Mouse (Mus musculus) heart, postnatal 14 days (tissue): Measurements from ENCODE around the gene Zbtb32. TPM values are rescaled to one million over a fixed set of nuclear protein-coding genes. Genes with fewer than 3 reads are reported as not detected.

Experiments
- DNase-seq, 2 experiments: peaks; one replicate each; pipeline ENCODE4 v3.0.0; 2021 to 2022
- intact Hi-C: fragments of 180-260 bp; cut with DNase I; formaldehyde crosslinking; loops from one replicate; pipeline ENCODE4 v1.15.1; 2025
- total RNA-seq, 2 experiments: library from RNA; stranded (reverse); gene quantifications; 2 replicates each; pipeline ENCODE4 v1.2.3; 2021

The Zbtb32 gene
- total RNA-seq, 2 experiments from 2014 or later = not detected

DNA sequence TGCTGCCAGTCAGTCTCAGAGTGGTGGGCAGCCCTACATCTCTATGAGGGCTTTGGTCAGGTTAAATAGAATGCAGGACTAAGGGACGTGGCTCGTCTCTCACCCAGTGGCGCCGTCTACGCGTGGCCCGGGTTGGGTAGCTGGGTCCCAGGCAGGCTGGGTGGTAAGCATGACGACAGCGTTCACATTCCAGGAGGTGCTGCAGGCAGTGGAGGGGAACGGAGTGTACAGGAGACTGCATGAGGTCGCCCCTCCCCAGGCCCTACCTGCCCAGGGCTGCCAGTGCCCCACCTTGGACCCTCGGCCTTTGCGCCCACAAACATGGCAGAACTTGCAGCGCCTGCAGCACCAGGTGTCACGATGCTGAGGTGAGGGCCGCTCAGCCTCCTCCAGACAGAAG, 17.2 kb downstream of the Zbtb32 start:
- DNase-seq = no peak
- intact Hi-C loops = no loop called here

DNA sequence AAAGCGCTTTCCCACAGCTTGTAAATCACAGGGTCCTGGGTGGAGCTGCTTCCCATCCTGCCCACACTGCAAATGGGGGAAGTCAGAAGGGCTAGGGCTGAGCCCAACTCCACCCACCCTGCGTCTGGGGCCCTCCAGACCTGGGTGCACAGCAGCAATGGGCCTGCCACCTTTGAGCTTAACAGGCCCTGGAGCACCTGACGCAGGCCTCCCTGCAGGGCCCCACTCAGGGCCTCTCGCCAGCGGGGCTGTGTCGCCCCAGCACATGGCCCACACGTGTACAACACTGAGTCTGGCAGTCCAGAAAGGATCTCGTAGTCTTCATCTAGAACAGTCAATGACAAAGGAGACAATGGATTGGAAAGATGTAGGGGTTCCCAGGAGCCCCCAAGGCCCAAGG, 18.8 kb downstream of the Zbtb32 start:
- DNase-seq = no peak
- intact Hi-C loops = no loop called here

DNA sequence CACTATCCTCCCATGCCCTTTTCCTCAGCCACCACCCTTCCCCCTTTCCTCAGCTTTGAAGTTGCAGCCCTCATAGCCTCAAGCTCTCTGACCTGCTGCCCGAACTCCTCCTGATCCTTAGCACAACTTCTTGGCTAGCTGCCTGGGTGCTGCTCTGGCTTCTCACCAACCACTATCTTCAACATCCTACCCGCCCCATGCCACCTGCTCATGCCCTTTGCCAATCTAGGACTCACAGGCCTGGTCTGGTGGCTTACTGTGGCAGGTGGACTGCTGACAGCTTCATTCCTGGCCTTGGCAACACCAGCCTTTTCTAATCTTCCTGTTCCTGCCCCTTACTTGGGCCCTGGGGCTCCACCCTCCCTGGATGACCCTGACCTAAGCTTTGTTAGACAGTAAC, 25.7 kb downstream of the Zbtb32 start:
- intact Hi-C loops = no loop called here
- peak; percentile 49 to 70 for DNase-seq

GRCm38 (mm10) chr7:30572389-30572788, 26.3 kb downstream of the Zbtb32 start:
- no peak for DNase-seq
- intact Hi-C loops = no loop called here

DNA sequence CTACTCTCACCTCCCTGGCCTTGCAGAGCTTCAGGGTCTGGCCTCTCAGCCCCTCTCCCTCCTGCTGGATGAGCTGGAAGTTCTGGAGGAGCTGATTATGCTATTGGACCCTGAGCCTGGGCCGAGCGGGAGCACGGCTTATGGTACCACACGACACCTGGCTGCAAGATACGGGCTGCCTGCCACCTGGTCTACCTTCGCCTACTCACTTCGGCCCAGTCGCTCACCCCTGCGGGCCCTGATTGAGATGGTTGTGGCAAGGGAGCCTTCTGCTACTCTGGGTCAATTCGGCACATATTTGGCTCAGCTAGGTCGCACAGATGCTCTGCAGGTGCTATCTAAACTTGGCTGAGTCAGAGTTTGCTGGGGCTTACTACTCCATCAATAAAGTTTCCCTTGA, 31.2 kb downstream of the Zbtb32 start:
- intact Hi-C loops = no loop called here
- no peak for DNase-seq

- intact Hi-C loops = no loop called here
- no peak for DNase-seq
These were observed 32.7 kb downstream of the Zbtb32 start for GRCm38 (mm10) chr7:30566033-30566432.

DNA sequence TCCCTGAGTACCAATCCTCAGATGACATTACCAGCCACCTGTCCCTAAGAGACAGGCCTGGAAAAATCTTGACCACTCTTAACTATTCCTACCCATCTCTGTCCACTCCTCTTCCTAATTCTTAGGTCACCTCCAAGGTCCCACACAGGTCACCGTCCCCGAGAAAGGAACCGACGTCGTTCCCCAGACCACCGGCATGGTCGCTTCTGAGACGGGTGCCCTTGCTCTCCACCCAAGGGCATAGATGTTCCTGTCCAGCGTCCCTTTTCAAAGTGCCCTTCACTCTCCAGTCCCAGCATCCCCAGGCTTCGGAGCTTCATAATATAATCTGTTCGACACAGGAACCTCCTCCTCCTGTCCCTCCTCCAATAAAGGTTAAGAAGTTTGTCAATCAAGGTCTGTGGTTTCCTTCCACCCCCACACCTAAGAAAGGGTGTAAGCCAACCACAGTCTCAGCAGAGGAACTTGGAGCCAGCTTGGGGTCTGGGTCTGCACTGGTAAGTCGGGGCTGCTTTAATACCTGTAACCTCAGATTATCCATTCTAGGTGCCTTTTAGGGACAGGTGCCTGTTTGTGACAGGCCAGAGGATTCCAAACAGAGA, 33.6 kb downstream of the Zbtb32 start, which contains the start of gene Igflr1:
Igflr1 (plus strand) TSS at position 458 of the 602 bp plus-strand sequence.
- DNase-seq = no peak
- intact Hi-C loops = loop anchor here (1.0 to 2.0 kb wide), 2 partner anchors 18 to 23 kb away; partner anchors contain the start of gene Kmt2b

DNA sequence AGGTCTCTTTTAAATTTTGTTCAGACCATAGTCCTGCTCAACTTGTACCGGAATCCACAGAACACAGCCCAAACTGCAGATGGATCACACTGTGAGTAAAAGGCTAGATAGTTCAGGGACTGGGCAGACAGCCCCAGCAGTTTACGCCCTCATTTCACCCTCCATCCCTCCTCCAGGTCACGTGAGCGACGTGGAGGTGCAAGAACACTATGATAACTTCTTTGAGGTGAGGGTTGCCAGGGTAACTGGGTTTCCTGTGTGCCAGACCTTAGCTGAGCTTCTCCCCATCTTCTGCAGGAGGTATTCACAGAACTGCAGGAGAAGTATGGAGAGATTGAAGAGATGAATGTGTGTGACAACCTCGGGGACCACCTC, 34.8 kb downstream of the Zbtb32 start:
- intact Hi-C loops = loop anchor here (1.0 to 2.0 kb wide), 2 partner anchors 19 to 24 kb away; partner anchors contain the start of gene Kmt2b

DNA sequence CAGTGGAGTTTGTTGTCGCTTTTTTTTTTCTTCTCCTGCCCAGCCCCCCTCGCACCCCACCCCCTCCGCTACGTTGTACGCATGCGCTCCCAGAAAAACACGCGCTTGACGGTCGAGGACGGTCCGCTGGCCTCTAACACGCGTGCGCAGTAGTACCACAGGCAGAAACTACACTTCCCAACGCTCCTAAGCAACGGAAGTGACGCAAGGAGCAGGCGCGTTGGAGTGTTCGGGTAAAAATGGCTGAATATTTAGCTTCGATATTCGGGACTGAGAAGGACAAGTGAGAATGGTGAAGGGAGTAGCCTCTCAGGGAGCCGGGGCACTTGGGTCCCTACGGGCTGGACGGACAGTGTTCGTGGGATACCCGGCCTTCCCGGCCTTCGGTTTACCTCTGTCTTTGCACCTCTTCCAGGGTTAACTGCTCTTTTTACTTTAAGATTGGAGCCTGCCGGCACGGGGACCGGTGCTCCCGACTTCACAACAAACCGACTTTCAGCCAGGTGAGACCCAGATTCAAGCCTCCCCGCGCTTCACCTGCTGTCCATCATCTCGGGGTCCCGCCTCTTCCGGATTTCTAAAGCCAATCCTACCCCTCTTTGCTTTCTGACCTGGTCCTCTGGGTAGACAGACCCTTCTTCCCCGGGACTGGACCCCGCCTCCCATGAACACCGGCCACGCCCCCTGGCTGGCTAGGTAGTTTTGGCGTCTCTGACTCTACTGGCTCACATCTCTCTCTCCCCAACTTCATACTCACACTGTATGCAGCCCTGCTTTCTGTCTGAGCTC, 35.4 kb downstream of the Zbtb32 start, which contains the start of the genes U2af1l4, Gm49396 and Psenen:
U2af1l4 (plus strand) TSS at position 185 of the 789 bp plus-strand sequence.
Gm49396 (plus strand) TSS at position 228 of the 789 bp plus-strand sequence.
Psenen (minus strand) TSS at position 511 of the 789 bp plus-strand sequence.
- peak; percentile 96 for DNase-seq

More for the DNA sequence above, 34.8 kb downstream of the Zbtb32 start:
- DNase-seq = no peak

GRCm38 (mm10) chr7:30562526-30563116, 36.1 kb downstream of the Zbtb32 start:
- intact Hi-C loops = no loop called here
- DNase-seq = no peak

More for the DNA sequence above, 35.4 kb downstream of the Zbtb32 start, which contains the start of the genes U2af1l4, Gm49396 and Psenen:
- intact Hi-C loops = no loop called here

DNA sequence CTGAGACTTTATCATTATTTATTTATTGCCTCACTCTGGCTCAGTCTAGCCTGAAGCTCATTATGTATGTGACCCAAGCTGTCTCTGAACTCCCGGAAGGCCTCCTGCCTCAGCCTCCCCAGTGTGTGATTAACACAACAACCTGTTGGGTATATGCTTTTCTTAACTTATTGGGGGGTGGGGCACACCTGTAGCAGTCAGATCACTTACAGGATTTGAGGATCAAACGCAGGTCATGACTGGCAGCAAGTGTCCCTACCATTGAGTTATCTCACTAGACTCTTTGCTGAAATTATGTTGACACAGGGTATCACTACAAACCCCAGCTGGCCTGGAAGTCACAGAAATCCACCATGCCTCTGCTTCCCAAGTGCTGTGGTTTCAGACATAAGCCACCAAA, 38.4 kb downstream of the Zbtb32 start:
- intact Hi-C loops = no loop called here
- no peak for DNase-seq

DNA sequence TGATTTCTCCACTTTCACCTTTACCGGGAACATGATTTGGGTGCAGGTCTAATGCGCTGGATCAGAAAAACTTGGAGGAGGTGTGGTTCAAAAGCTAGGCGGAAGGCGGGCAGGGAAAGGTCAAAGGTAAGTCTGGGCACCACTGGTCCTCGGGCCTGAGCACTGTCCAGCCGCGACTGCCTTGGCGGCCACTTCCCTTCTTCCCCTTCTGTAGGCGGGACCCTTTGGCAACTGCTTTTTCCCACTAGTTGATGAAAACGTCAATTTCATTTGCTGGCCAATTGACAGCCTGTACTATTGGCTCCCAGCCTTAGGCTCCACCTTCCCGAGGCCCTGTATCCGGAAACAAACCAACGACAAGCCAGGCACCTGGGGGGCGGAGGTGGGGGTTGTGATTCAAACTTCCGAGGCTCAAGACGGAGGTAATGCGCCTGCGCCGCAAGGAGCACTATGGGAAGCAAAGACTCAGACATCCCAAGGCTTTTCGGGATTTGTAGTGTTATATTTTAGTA, 39.2 kb downstream of the Zbtb32 start, which contains the start of gene Lin37:
Lin37 (minus strand) TSS at position 396 of the 512 bp plus-strand sequence.
- DNase-seq = peak; percentile 94
- intact Hi-C loops = no loop called here

GRCm38 (mm10) chr7:30558656-30559442, 39.9 kb downstream of the Zbtb32 start:
- no peak for DNase-seq
- intact Hi-C loops = no loop called here

- intact Hi-C loops = no loop called here
- DNase-seq = no peak
These were observed 40.7 kb downstream of the Zbtb32 start for GRCm38 (mm10) chr7:30557901-30558514.

DNA sequence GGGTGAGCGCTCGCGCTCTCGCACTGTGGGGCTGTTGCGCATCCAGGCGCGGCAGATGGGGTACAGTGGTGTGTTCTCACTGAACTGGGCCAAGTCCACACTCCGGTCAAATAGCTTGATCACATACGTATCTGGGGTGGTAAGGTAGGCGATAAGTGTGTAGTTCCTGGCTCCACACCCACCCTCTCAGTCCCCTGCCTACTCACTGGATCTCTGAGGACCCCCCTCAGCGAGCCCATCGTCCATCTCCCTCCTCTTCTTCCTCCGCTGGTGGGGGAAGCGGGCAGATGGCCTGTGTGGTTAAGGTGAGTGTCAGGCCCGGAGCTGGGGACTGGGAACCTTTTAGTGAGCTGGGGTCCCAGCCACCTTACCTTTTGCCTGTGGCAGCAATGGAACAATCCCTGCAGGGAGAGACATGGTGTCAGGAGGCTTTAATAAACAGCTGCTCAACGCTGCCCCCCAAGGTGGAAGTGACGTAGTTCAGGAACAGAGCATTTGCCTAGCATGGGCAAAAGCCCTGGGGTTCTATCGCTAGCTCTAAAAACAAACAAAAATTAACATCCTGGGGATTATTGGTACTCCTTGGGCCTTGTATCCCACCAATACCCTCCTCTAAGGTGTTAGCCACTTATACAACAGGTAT, 41.7 kb downstream of the Zbtb32 start:
- intact Hi-C loops = no loop called here
- no peak for DNase-seq

GRCm38 (mm10) chr7:30553810-30554584, 44.7 kb downstream of the Zbtb32 start:
- intact Hi-C loops = loop anchor here (5.0 kb wide), 1 partner anchor 62 kb away; the partner anchor contains the start of gene Prodh2
- no peak for DNase-seq

- intact Hi-C loops = loop anchor here (5.0 kb wide), 1 partner anchor 61 kb away; the partner anchor contains the start of gene Prodh2
- peak; percentile 73 to 81 for DNase-seq
These were observed 45.6 kb downstream of the Zbtb32 start for GRCm38 (mm10) chr7:30553021-30553589.
